ENCODE assay signal across 8 mouse cellular contexts in the genomic region with DNA sequence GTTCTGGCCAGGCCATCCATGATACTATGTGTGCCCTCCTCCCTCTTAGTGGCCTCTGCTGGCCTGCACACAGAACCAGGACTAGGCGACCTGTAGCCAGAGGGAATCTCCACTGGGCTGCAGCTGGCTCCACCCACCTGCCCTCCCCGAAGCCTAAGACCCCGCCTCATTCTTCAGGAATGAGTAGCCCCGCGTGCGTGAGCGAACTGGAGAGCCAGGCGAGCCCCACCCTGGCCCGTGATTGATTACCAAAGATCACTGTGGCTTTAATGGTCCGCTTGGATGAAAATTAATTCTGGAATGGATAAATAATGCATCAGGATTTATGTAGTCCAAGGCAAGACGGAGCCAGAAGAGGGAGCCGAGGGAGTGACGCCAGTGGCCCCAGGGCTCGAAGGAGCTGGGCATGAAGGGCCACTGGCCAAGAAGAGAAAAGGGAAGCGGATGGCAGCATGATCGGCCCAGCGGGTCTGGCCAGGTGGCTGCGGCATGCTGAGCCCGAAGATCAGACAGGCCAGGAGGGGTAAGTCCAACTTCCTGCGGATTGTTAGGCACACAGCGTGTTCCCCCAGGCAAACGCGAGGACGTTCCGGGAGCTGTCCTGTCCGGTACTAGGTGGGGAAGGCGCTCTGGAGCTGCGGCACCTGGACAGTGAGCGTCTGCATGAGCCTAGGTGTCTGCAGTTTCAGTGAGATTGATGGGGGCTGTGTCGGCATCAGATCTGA. TPM values are rescaled to one million over a fixed set of nuclear protein-coding genes. Genes with fewer than 3 reads are reported as not detected.
DNase-seq lines count a peak whose midpoint lies in the region; ATAC-seq and TF ChIP-seq lines count a peak whose summit lies in the region.

No protein-coding gene starts in this region.

- peaks cover 13% of the 10 kb centered on the region for H3K27me3 ChIP-seq in forebrain, embryonic 13.5 days
- H3K27me3 ChIP-seq in limb, embryonic 12.5 days = peaks cover 25% of the 10 kb centered on the region
- peaks cover 9% of the 10 kb centered on the region; the same call in 1 of the 2 replicates for H3K27me3 ChIP-seq in midbrain, embryonic 11.5 days (ENCODE audit: control insufficient read depth, insufficient read depth, low read length)

- peak; percentile 89 for DNase-seq in Muller cell, postnatal 12 days (ENCODE audit: inconsistent ontology term)
- peak; percentile 35 for DNase-seq in brain, embryonic 14.5 days (ENCODE audit: low read depth)
- peak; percentile 24 for DNase-seq in heart, postnatal 4 days
- DNase-seq in midbrain, embryonic 11.5 days (ENCODE audit: low spot score, missing footprints) = peak; percentile 92
- DNase-seq in yolk sac, embryonic 10.5 days (ENCODE audit: low spot score) = peak; percentile 60

- H3K9me3 ChIP-seq in forebrain, embryonic 13.5 days (replicated peaks) = no peaks in the 10 kb centered on the region
- H3K9me3 ChIP-seq in limb, embryonic 12.5 days = no peaks in the 10 kb centered on the region
- no peaks in the 10 kb centered on the region for H3K9me3 ChIP-seq in midbrain, embryonic 11.5 days (ENCODE audit: control insufficient read depth, low read length)

- peaks cover 14% of the 10 kb centered on the region; the same call in 1 of the 2 replicates for H3K4me1 ChIP-seq in forebrain, embryonic 13.5 days
- H3K4me1 ChIP-seq in limb, embryonic 12.5 days (replicated peaks) = peaks cover 26% of the 10 kb centered on the region
- H3K4me1 ChIP-seq in midbrain, embryonic 11.5 days (ENCODE audit: control insufficient read depth, insufficient read depth, low read length) = 0 out of 2 replicates have a peak, but pooled peaks cover 10% of the 10 kb centered on the region

- no peak for TF ChIP-seq CTCF in brain, embryonic 14.5 days (IDR thresholded peaks at IDR 0.05; ENCODE audit: borderline replicate concordance, extremely low read depth, insufficient read depth, insufficient read length)

- ATAC-seq in forebrain, embryonic 13.5 days = peak; percentile 53; the same call in 1 of the 2 replicates
- no peak for ATAC-seq in limb, embryonic 12.5 days (ENCODE audit: insufficient number of reproducible peaks, insufficient read depth, low FRiP score, low TSS enrichment, low read depth)
- ATAC-seq in midbrain, embryonic 11.5 days (ENCODE audit: low FRiP score) = peak; percentile 72
- ATAC-seq in inflammation-experienced regulatory T-cells, adult 6 months = no peak

- H3K9ac ChIP-seq in forebrain, embryonic 13.5 days = peak overlapping the region; percentile 9
- H3K9ac ChIP-seq in limb, embryonic 12.5 days (replicated peaks) = peak overlapping the region; percentile 50
- H3K9ac ChIP-seq in midbrain, embryonic 11.5 days (ENCODE audit: low read length) = peak overlapping the region; percentile 52; the same call in 1 of the 2 replicates

- under 1% methylated on average over 30 of the region's 30 CpGs for WGBS in forebrain, embryonic 13.5 days
- under 1% methylated on average over 30 of the region's 30 CpGs for WGBS in limb, embryonic 12.5 days
- 1% methylated on average over 30 of the region's 30 CpGs for WGBS in midbrain, embryonic 11.5 days

- H3K36me3 ChIP-seq in forebrain, embryonic 13.5 days (ENCODE audit: poor library complexity, severe bottlenecking) = no peaks in the 10 kb centered on the region
- no peaks in the 10 kb centered on the region for H3K36me3 ChIP-seq in limb, embryonic 12.5 days
- no peaks in the 10 kb centered on the region for H3K36me3 ChIP-seq in midbrain, embryonic 11.5 days (ENCODE audit: control insufficient read depth, insufficient read depth, low read length)

- H3K4me3 ChIP-seq in forebrain, embryonic 13.5 days = peak overlapping the region; percentile 32
- H3K4me3 ChIP-seq in limb, embryonic 12.5 days (replicated peaks) = peak overlapping the region; percentile 39
- H3K4me3 ChIP-seq in midbrain, embryonic 11.5 days (ENCODE audit: low read depth, low read length) = peak overlapping the region; percentile 36

- peak overlapping the region; percentile 69 for H3K4me2 ChIP-seq in forebrain, embryonic 13.5 days
- H3K4me2 ChIP-seq in limb, embryonic 12.5 days = peak overlapping the region; percentile 90
- peak overlapping the region; percentile 86 for H3K4me2 ChIP-seq in midbrain, embryonic 11.5 days

- no peak for TF ChIP-seq POLR2A in brain, embryonic 14.5 days (IDR thresholded peaks at IDR 0.05; ENCODE audit: borderline replicate concordance, extremely low read depth, insufficient read depth, insufficient read length, poor library complexity, severe bottlenecking)

- H3K27ac ChIP-seq in forebrain, embryonic 13.5 days = no peak overlapping the region
- H3K27ac ChIP-seq in limb, embryonic 12.5 days = no peak overlapping the region
- H3K27ac ChIP-seq in midbrain, embryonic 11.5 days (ENCODE audit: low read depth, low read length) = no peak overlapping the region

RNA-seq across cellular contexts. Expression of gene Arhgap22, which starts 36.6 kb away (rescaled TPM):
- 1.1 and 1.9 TPM in 2 replicates for polyA plus RNA-seq in brain, embryonic 14.5 days (2012; rRNA removed)
- polyA plus RNA-seq in forebrain, embryonic 13.5 days (2015; fragmentation: Nextera tagmentation; extraction: Ambion mirVana) = 0.59 and 1.1 TPM in 2 replicates
- total RNA-seq in heart, postnatal 4 days (2021) = 1 to 10 TPM; 2.1 to 3.0 TPM
- 5.2 and 5.9 TPM in 2 replicates for polyA plus RNA-seq in limb, embryonic 12.5 days (2016; fragmentation: Nextera tagmentation; extraction: Ambion mirVana)
- 1.1 and 1.5 TPM in 2 replicates for polyA plus RNA-seq in midbrain, embryonic 11.5 days (2014; fragmentation: Nextera tagmentation; extraction: Ambion mirVana)
- polyA plus RNA-seq in inflammation-experienced regulatory T-cells, adult 6 months (2017; shearing (Covaris generic)) = under 1 TPM in 1 of 3 experiments, not detected in 2; 0.18 TPM

Comparison
In these comparisons a context has a peak if more than half of its experiments do, and no peak if none do; other contexts are left out.
1. DNase-seq: peak in every context shown above with its lines; median percentile 92 in midbrain, embryonic 11.5 days; 89 in Muller cell, postnatal 12 days; 60 in yolk sac, embryonic 10.5 days; 35 in brain, embryonic 14.5 days; 24 in heart, postnatal 4 days.
2. ATAC-seq: peak in forebrain, embryonic 13.5 days (single experiment) and midbrain, embryonic 11.5 days (single experiment); none in limb, embryonic 12.5 days (single experiment) and inflammation-experienced regulatory T-cells, adult 6 months (single experiment).
3. Peak in every context shown above with its lines, with median percentiles within 50 percentile points of each other: H3K4me2 ChIP-seq, H3K4me3 ChIP-seq and H3K9ac ChIP-seq.